Mouse (Mus musculus) hindbrain, embryonic 16.5 days (tissue): Measurements from ENCODE around the gene Sec62. TPM values are rescaled to one million over a fixed set of nuclear protein-coding genes. Genes with fewer than 3 reads are reported as not detected.
A peak's percentile ranks its signal among the peaks of the same experiment; 100 is the strongest.

ENCODE experiments used
- ATAC-seq: fragments of 200-750 bp; cut with Nextera tagmentation; 2 replicates; pipeline ENCODE4 v1.8.0; 2017; ENCODE audit warnings: moderate TSS enrichment, moderate library complexity
- H3K27ac ChIP-seq: fragments of 300-500 bp; sonication (generic); 2 replicates; pipeline ENCODE4 v1.5.1; 2014; ENCODE audit warnings: low read depth, mild to moderate bottlenecking, control low read depth, low read length, moderate library complexity
- H3K27me3 ChIP-seq: fragments of 300-500 bp; sonication (generic); replicated peaks from 2 replicates; pipeline ENCODE4 v1.6.1; 2014; ENCODE audit warnings: low read length; ENCODE audit not compliant: control insufficient read depth, insufficient read depth
- H3K36me3 ChIP-seq: fragments of 300-500 bp; sonication (generic); 2 replicates; pipeline ENCODE4 v1.6.1; 2014; ENCODE audit warnings: mild to moderate bottlenecking, low read length, moderate library complexity, mixed read lengths; ENCODE audit not compliant: control insufficient read depth, insufficient read depth
- H3K4me1 ChIP-seq: fragments of 300-500 bp; sonication (generic); 2 replicates; pipeline ENCODE4 v1.6.1; 2014; ENCODE audit warnings: low read depth, low read length; ENCODE audit not compliant: control insufficient read depth, insufficient read depth
- H3K4me2 ChIP-seq: fragments of 300-500 bp; sonication (generic); 2 replicates; pipeline ENCODE4 v1.6.1; 2014; ENCODE audit warnings: mild to moderate bottlenecking, low read length, control low read depth, moderate library complexity
- H3K4me3 ChIP-seq: fragments of 300-500 bp; sonication (generic); 2 replicates; pipeline ENCODE4 v1.5.1; 2014; ENCODE audit warnings: mild to moderate bottlenecking, low read length, control low read depth, moderate library complexity
- H3K9ac ChIP-seq: fragments of 300-500 bp; sonication (generic); 2 replicates; pipeline ENCODE4 v1.6.1; 2014; ENCODE audit warnings: low read depth, mild to moderate bottlenecking, control low read depth, low read length, moderate library complexity
- H3K9me3 ChIP-seq: fragments of 300-500 bp; sonication (generic); 2 replicates; pipeline ENCODE4 v1.6.1; 2014; ENCODE audit warnings: mild to moderate bottlenecking, low read length, moderate library complexity; ENCODE audit not compliant: control insufficient read depth
- WGBS: fragments of 180-500 bp; shearing (Covaris S2); extraction: QIAGEN DNeasy Blood & Tissue Kit; methylation state at CpG from one replicate; pipeline ENCODE4 v1.1.7; 2014; 5-methylcytosine and 5-hydroxymethylcytosine counted together
- polyA plus RNA-seq: library from polyadenylated mRNA; unstranded; fragments of >200 nt; fragmentation: Nextera tagmentation; extraction: Ambion mirVana; gene quantifications from 2 replicates; pipeline ENCODE4 v1.2.1, GENCODE M21; 2015

Sec62 gene
- polyA plus RNA-seq, 1 experiment from 2014 or later: 74.3 TPM

DNA sequence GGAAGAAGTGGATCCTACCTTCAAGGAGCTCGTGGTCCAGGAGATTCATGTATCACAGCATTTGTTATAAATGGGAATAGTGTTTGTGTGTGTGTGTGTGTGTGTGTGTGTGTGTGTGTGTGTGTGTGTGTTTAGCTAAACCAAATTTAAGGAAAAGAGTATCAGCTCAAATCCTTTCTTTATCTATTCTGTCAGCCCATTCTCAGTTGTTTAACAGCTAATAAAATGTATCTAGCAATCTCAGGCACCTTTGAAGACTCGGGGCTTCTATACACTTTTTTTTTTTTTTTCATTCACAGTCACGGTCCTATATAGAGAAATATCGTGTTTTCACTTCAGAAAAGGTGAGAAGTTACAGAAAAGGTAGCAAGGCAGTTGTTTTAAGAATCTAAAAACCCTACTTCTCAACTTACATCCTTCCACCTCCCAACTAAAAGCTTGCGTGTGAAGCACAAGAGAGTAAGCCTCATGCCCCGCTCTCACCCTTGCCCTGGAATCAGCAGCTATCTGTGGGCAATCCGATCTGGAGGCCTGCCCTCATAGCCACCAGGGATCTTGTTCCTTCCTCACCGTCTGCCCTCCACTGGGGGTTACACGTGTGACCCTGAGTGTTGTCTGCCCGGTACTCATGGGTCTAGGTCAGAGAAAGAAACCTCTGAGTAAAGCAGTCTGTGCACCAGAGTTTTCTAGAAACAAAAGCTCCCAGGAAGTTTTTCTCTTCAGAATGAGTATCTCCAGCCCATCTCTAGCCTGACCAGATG lies 22.7 kb upstream of the Sec62 start:
- Histone ChIP-seq H3K4me1 (no peaks in the 10 kb centered on the region), H3K36me3 (no peaks in the 10 kb centered on the region), H3K9ac (no peak overlapping the region), H3K4me2 (no peak overlapping the region), H3K27ac (no peak overlapping the region), H3K27me3 (no peaks in the 10 kb centered on the region), H3K9me3 (no peaks in the 10 kb centered on the region), H3K4me3 (no peak overlapping the region)
- 72% methylated on average over 10 of the region's 10 CpGs for WGBS
- ATAC-seq: no peak

DNA sequence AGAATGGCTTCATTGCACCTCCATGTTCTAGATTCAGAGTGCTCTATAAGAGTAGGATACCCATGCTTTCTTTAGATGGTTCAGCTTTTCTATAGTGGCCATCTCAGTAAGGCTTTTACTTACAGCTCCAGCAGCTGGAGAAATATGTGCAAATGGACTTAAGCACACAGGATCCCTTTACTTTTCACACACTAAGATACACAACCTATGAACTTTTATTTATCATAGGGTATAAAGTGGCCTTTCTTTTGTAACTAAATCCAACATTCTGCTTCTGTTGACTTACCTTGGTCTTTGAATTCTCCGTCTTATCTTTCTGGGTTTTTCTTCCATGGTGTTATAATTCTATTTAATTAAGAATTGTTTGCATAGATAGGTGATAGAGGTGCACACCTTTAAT lies 21.1 kb upstream of the Sec62 start:
- Histone ChIP-seq H3K27ac (no peak overlapping the region), H3K27me3 (no peaks in the 10 kb centered on the region), H3K4me3 (no peak overlapping the region), H3K4me2 (no peak overlapping the region), H3K9ac (no peak overlapping the region), H3K36me3 (no peaks in the 10 kb centered on the region), H3K9me3 (no peaks in the 10 kb centered on the region), H3K4me1 (no peaks in the 10 kb centered on the region)
- WGBS: 95% methylated on average over 1 of the region's 1 CpGs
- ATAC-seq: no peak

DNA sequence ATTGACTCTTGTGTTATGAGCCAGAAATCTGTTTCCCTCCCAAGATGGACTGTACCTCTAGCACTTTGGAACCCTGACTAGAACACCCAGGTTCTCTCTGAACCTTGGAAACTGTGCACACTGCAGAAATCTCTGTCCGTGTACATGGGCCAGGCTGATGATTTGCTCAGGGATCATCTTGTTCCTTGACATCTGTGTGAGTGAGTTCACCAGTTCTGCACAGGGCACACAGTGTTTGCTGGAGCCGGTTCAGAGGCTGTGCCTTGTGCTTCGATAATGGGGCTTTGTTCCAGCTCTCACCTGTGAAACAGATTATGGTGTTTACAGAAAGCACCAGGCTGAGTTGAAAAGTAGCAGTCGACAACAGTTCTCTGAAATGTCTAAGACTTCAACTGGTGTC lies 20.0 kb upstream of the Sec62 start:
- Histone ChIP-seq H3K9ac (no peak overlapping the region), H3K4me3 (no peak overlapping the region), H3K4me1 (no peaks in the 10 kb centered on the region), H3K36me3 (no peaks in the 10 kb centered on the region), H3K4me2 (no peak overlapping the region), H3K27me3 (no peaks in the 10 kb centered on the region), H3K27ac (no peak overlapping the region), H3K9me3 (no peaks in the 10 kb centered on the region)
- WGBS: 74% methylated on average over 4 of the region's 4 CpGs
- ATAC-seq: no peak

- Histone ChIP-seq H3K27ac (no peak overlapping the region), H3K27me3 (no peaks in the 10 kb centered on the region), H3K4me2 (no peak overlapping the region), H3K9me3 (no peaks in the 10 kb centered on the region), H3K4me1 (no peaks in the 10 kb centered on the region), H3K36me3 (no peaks in the 10 kb centered on the region), H3K9ac (no peak overlapping the region), H3K4me3 (no peak overlapping the region)
- 95% methylated on average over 5 of the region's 5 CpGs for WGBS
- no peak for ATAC-seq
Observed at GRCm38 (mm10) chr3:30774677-30775076, 18.0 kb upstream of the Sec62 start.

DNA sequence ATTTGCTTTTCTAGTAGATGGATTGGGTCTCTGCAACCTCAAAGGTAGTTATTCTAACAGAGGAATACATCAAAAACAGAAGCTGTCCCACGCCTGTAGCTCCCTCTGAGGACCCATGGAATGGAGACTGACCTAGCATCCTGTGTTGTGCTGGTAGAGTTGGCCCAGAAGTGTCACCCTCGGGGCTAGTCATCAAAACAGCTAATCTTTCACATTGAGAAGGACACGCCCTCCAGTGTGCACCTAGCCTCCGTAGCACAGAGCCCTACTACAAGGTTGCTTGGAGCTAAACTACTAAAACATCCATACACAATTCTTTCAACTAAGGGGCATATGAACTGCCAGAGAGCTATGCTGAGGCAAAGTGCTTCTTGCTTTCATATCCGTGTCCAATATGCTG lies 14.7 kb upstream of the Sec62 start:
- Histone ChIP-seq H3K4me1 (no peaks in the 10 kb centered on the region), H3K9me3 (no peaks in the 10 kb centered on the region), H3K9ac (no peak overlapping the region), H3K36me3 (no peaks in the 10 kb centered on the region), H3K4me3 (no peak overlapping the region), H3K4me2 (no peak overlapping the region), H3K27me3 (no peaks in the 10 kb centered on the region), H3K27ac (no peak overlapping the region)
- WGBS: 83% methylated on average over 5 of the region's 5 CpGs
- ATAC-seq: no peak

GRCm38 (mm10) chr3:30788531-30788930 lies 4.1 kb upstream of the Sec62 start:
- Histone ChIP-seq H3K9ac (no peak overlapping the region), H3K36me3 (no peaks in the 10 kb centered on the region), H3K4me3 (no peak overlapping the region), H3K27ac (no peak overlapping the region), H3K27me3 (no peaks in the 10 kb centered on the region), H3K4me2 (no peak overlapping the region), H3K9me3 (no peaks in the 10 kb centered on the region), H3K4me1 (peaks cover 2% of the 10 kb centered on the region; the same call in 1 of the 2 replicates)
- WGBS: 19% methylated on average over 5 of the region's 5 CpGs
- ATAC-seq: no peak

GRCm38 (mm10) chr3:30793403-30794221 lies 937 bp downstream of the Sec62 start:
- under 1% methylated on average over 44 of the region's 75 CpGs for WGBS
- ATAC-seq: peak; percentile 89

GRCm38 (mm10) chr3:30802171-30802570 lies 9.5 kb downstream of the Sec62 start:
- 94% methylated on average over 3 of the region's 3 CpGs for WGBS
- no peak for ATAC-seq
- Histone ChIP-seq H3K9me3 (no peaks in the 10 kb centered on the region), H3K27ac (no peak overlapping the region), H3K9ac (no peak overlapping the region), H3K4me2 (no peak overlapping the region), H3K4me1 (no peaks in the 10 kb centered on the region), H3K36me3 (peaks cover 12% of the 10 kb centered on the region), H3K4me3 (no peak overlapping the region), H3K27me3 (no peaks in the 10 kb centered on the region)

More at GRCm38 (mm10) chr3:30793403-30794221, 937 bp downstream of the Sec62 start:
- Histone ChIP-seq H3K4me3 (peak overlapping the region; percentile 87), H3K27ac (peak overlapping the region; percentile 98), H3K9ac (peak overlapping the region; percentile 99), H3K9me3 (no peaks in the 10 kb centered on the region), H3K4me2 (peak overlapping the region; percentile 74), H3K27me3 (no peaks in the 10 kb centered on the region), H3K36me3 (no peaks in the 10 kb centered on the region), H3K4me1 (peaks cover 12% of the 10 kb centered on the region)

DNA sequence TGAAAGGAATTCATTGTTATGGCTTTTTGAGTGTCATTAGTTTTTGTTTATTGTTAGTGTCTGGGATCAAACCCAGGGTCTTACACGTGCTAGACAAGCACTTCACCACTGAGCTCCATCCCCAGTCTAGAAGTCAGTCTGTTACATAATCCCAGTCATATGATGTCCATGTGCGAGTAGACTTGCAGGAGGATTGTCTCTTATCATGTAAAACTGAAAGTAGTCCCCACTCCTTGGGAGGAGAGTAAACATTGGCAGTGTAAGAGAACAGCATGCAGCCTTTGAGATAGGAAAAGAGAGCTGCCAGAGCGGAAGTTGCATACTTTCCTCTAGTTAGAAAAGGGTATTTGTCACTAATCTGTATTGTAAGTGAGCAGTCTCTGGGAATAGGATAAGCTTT lies 20.2 kb downstream of the Sec62 start:
- WGBS: 74% methylated on average over 3 of the region's 3 CpGs
- Histone ChIP-seq H3K9ac (no peak overlapping the region), H3K36me3 (peaks cover 22% of the 10 kb centered on the region), H3K27me3 (no peaks in the 10 kb centered on the region), H3K9me3 (no peaks in the 10 kb centered on the region), H3K4me3 (no peak overlapping the region), H3K27ac (no peak overlapping the region), H3K4me2 (no peak overlapping the region), H3K4me1 (no peaks in the 10 kb centered on the region)
- no peak for ATAC-seq
